Mouse (Mus musculus) embryonic fibroblast, embryonic 13.5 days (primary cell): ENCODE results near the gene Atf7.

Source experiments
- CTCF ChIP-seq: IDR thresholded peaks from 2 replicates; pipeline ENCODE4 v1.5.1; 2011; ENCODE audit warnings: mild to moderate bottlenecking, control low read depth, low read length, moderate library complexity, borderline replicate concordance; ENCODE audit not compliant: insufficient read depth
- POLR2A ChIP-seq: IDR thresholded peaks from 2 replicates; pipeline ENCODE4 v1.6.1; 2011; ENCODE audit warnings: low read depth, mild to moderate bottlenecking, control low read depth, low read length, moderate library complexity

DNA sequence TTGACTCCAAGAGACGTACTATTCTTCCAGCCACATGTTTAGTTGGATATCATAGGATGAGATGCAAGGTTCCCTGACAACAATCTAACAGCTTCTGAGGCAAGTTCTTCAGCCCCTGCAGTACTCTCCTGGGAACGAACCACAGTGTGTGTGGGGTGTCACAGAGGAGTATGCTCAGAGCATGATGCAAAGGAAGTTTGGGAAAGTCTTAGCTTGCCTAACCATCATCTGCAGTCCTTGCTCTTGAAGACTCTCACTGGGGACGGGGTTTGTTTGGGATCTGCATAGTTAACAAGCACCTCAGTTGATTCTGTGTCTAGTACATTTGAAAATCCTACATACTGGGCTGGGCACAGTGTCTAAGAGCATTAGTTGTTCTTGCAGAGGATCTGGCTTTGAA lies 116.9 kb downstream of the Atf7 start:
- TF ChIP-seq POLR2A (no peak), CTCF (no peak)
